19 mouse cellular contexts compared by ENCODE assay signal in the genomic region with DNA sequence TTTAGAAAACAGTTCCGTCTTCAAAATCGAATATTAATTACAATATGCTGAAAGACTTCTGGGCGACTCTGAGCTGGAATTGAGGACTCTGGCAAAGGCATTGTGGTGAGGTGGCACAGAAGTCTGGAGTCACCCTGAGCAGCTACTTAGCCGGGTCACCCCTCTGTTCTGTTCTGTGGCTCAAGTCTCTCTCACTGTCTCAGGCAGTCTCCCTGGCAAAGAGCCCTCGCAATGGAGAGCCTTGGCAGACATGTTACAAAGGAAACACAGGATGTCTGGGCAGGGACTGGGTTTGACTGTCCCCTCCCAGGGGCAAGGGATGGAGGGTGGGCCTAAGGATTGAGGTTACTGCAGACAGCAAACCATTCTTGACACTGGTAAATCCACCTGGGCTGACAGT.
DNase-seq lines count a peak whose midpoint lies in the region; ATAC-seq and TF ChIP-seq lines count a peak whose summit lies in the region.
"Had no signal": no experiment of that assay in that cellular context is flagged by ENCODE, and none has a peak within 500 bp of the region (broad histone marks: within the 10 kb centered on the region; RNA-seq: fewer than 3 reads in every experiment).

No protein-coding gene starts in this region.

- DNase-seq in forebrain, embryonic 10.5 days (ENCODE audit: extremely low spot score, low spot score), result no peak
- DNase-seq in heart, postnatal 4 days, result peak; percentile 30
- DNase-seq in heart, adult 18-20 months, result no peak
- peak; percentile 67 for DNase-seq in midbrain, embryonic 11.5 days (ENCODE audit: low spot score, missing footprints)
- DNase-seq: cerebellum, adult 8-10 months; kidney, adult 11 months; layer of hippocampus, postnatal 36 days; liver; liver, postnatal 0 days; right cerebral cortex, postnatal 4 days had no signal

- WGBS in forebrain, embryonic 10.5 days, result 79% methylated on average over 5 of the region's 5 CpGs
- WGBS in forebrain, embryonic 13.5 days, result 76% methylated on average over 5 of the region's 5 CpGs
- WGBS in midbrain, embryonic 11.5 days, result 75% methylated on average over 5 of the region's 5 CpGs
- 80% methylated on average over 5 of the region's 5 CpGs for WGBS in midbrain, embryonic 16.5 days

- no peak overlapping the region for H3K9ac ChIP-seq in forebrain, embryonic 13.5 days
- H3K9ac ChIP-seq in midbrain, embryonic 11.5 days (ENCODE audit: low read length), result no peak overlapping the region
- no peak overlapping the region for H3K9ac ChIP-seq in midbrain, embryonic 16.5 days (ENCODE audit: low read depth, low read length)
- H3K9ac ChIP-seq: liver, postnatal 0 days; neural tube, embryonic 12.5 days had no signal

- no peaks in the 10 kb centered on the region for H3K36me3 ChIP-seq in forebrain, embryonic 10.5 days (replicated peaks)
- no peaks in the 10 kb centered on the region for H3K36me3 ChIP-seq in forebrain, embryonic 13.5 days (ENCODE audit: poor library complexity, severe bottlenecking)
- no peaks in the 10 kb centered on the region for H3K36me3 ChIP-seq in midbrain, embryonic 11.5 days (ENCODE audit: control insufficient read depth, insufficient read depth, low read length)
- no peaks in the 10 kb centered on the region for H3K36me3 ChIP-seq in midbrain, embryonic 16.5 days (ENCODE audit: control insufficient read depth, insufficient read depth, low read length)
- no peaks in the 10 kb centered on the region for H3K36me3 ChIP-seq in myocyte (ENCODE audit: control insufficient read depth, insufficient read depth)
- H3K36me3 ChIP-seq: neural tube, embryonic 12.5 days had no signal

- H3K4me1 ChIP-seq in forebrain, embryonic 10.5 days, result peaks cover 34% of the 10 kb centered on the region
- peaks cover 18% of the 10 kb centered on the region for H3K4me1 ChIP-seq in forebrain, embryonic 13.5 days
- H3K4me1 ChIP-seq in midbrain, embryonic 11.5 days (ENCODE audit: control insufficient read depth, insufficient read depth, low read length), result no peaks in the 10 kb centered on the region
- no peaks in the 10 kb centered on the region for H3K4me1 ChIP-seq in midbrain, embryonic 16.5 days (ENCODE audit: control insufficient read depth, insufficient read depth, low read length)

- peak overlapping the region; percentile 32 for H3K27ac ChIP-seq in forebrain, embryonic 10.5 days
- H3K27ac ChIP-seq in forebrain, embryonic 13.5 days, result no peak overlapping the region
- H3K27ac ChIP-seq in midbrain, embryonic 11.5 days (ENCODE audit: low read depth, low read length), result no peak overlapping the region
- H3K27ac ChIP-seq in midbrain, embryonic 16.5 days (ENCODE audit: low read length), result no peak overlapping the region
- H3K27ac ChIP-seq: heart, adult 2 months; kidney, postnatal 0 days; neural tube, embryonic 12.5 days had no signal

- TF ChIP-seq POLR2A in myocyte (IDR thresholded peaks at IDR 0.05; ENCODE audit: insufficient read length, low read depth), result no peak

- H3ac ChIP-seq in myocyte (ENCODE audit: control insufficient read depth, insufficient read length), result no peak overlapping the region

- H3K27me3 ChIP-seq in forebrain, embryonic 10.5 days (ENCODE audit: poor library complexity, severe bottlenecking), result peaks cover 9% of the 10 kb centered on the region
- H3K27me3 ChIP-seq in forebrain, embryonic 13.5 days, result peaks cover 7% of the 10 kb centered on the region; the same call in 1 of the 2 replicates
- H3K27me3 ChIP-seq in midbrain, embryonic 11.5 days (ENCODE audit: control insufficient read depth, insufficient read depth, low read length), result no peaks in the 10 kb centered on the region
- H3K27me3 ChIP-seq in midbrain, embryonic 16.5 days (ENCODE audit: control insufficient read depth, insufficient read depth, low read depth, low read length), result no peaks in the 10 kb centered on the region
- H3K27me3 ChIP-seq in myocyte (ENCODE audit: control insufficient read depth, insufficient read depth, insufficient read length), result no peaks in the 10 kb centered on the region

- no peak overlapping the region for H3K4me3 ChIP-seq in forebrain, embryonic 10.5 days
- no peak overlapping the region for H3K4me3 ChIP-seq in forebrain, embryonic 13.5 days
- H3K4me3 ChIP-seq in midbrain, embryonic 11.5 days (ENCODE audit: low read depth, low read length), result no peak overlapping the region
- H3K4me3 ChIP-seq in midbrain, embryonic 16.5 days (ENCODE audit: low read depth, low read length), result no peak overlapping the region
- no peak overlapping the region for H3K4me3 ChIP-seq in myocyte
- H3K4me3 ChIP-seq: heart, adult 2 months; neural tube, embryonic 12.5 days had no signal

- H3K4me2 ChIP-seq in forebrain, embryonic 13.5 days, result no peak overlapping the region
- H3K4me2 ChIP-seq in midbrain, embryonic 11.5 days, result no peak overlapping the region
- no peak overlapping the region for H3K4me2 ChIP-seq in midbrain, embryonic 16.5 days (ENCODE audit: low read length)
- peak overlapping the region; percentile 79 for H3K4me2 ChIP-seq in myocyte (ENCODE audit: low read depth)
- H3K4me2 ChIP-seq: neural tube, embryonic 12.5 days had no signal

- ATAC-seq in forebrain, embryonic 13.5 days, result no peak
- no peak for ATAC-seq in midbrain, embryonic 11.5 days (ENCODE audit: low FRiP score)
- ATAC-seq in midbrain, embryonic 16.5 days, result no peak
- ATAC-seq in frontal cortex, adult (ENCODE audit: low TSS enrichment), result no peak
- ATAC-seq: forebrain, embryonic 14.5 days; liver, postnatal 0 days had no signal

- H3K9me3 ChIP-seq in forebrain, embryonic 10.5 days, result no peaks in the 10 kb centered on the region
- no peaks in the 10 kb centered on the region for H3K9me3 ChIP-seq in forebrain, embryonic 13.5 days (replicated peaks)
- H3K9me3 ChIP-seq in midbrain, embryonic 11.5 days (ENCODE audit: control insufficient read depth, low read length), result no peaks in the 10 kb centered on the region
- H3K9me3 ChIP-seq in midbrain, embryonic 16.5 days (replicated peaks; ENCODE audit: control insufficient read depth, low read length, poor library complexity, severe bottlenecking), result no peaks in the 10 kb centered on the region
- H3K9me3 ChIP-seq: megakaryocyte, embryonic 14.5 days; neural tube, embryonic 12.5 days had no signal

- H3K79me2 ChIP-seq in myocyte (ENCODE audit: control insufficient read depth, insufficient read depth), result no peaks in the 10 kb centered on the region

TF ChIP-seq in myocyte, 11 proteins besides CTCF, POLR2A, EP300 and RAD21:
- TF ChIP-seq E2F4 (IDR thresholded peaks at IDR 0.05; ENCODE audit: insufficient read depth) (no peak), CEBPB (IDR thresholded peaks at IDR 0.05; ENCODE audit: insufficient read depth, poor library complexity, severe bottlenecking) (no peak), SRF (IDR thresholded peaks at IDR 0.05; ENCODE audit: control insufficient read depth, insufficient read length, low read depth) (no peak), POLR2AphosphoS2 (IDR thresholded peaks at IDR 0.05; ENCODE audit: insufficient read length, low read depth) (no peak), TCF12 (IDR thresholded peaks at IDR 0.05; ENCODE audit: insufficient read depth, poor library complexity, severe bottlenecking) (no peak), REST (IDR thresholded peaks at IDR 0.05; ENCODE audit: insufficient read depth, insufficient read length) (no peak), USF1 (IDR thresholded peaks at IDR 0.05; ENCODE audit: low read depth) (no peak), MYOG (IDR thresholded peaks at IDR 0.05; ENCODE audit: control insufficient read depth in 1 of 3, insufficient read depth in 1 of 3, insufficient read length in 2 of 3, low read depth in 2 of 3) (no peak), TCF3 (IDR thresholded peaks at IDR 0.05; ENCODE audit: insufficient read length, low read depth) (no peak), MYOD1 (IDR thresholded peaks at IDR 0.05; ENCODE audit: control insufficient read depth in 1 of 3, insufficient read length in 2 of 3, low read depth in 2 of 3) (no peak), MAX (IDR thresholded peaks at IDR 0.05; ENCODE audit: low read depth) (no peak)

Comparison
In these comparisons a context has a peak if more than half of its experiments do, and no peak if none do; other contexts are left out.
1. DNase-seq: peak in heart, postnatal 4 days (single experiment) and midbrain, embryonic 11.5 days (single experiment); none in forebrain, embryonic 10.5 days (single experiment) and heart, adult 18-20 months (0 of 2).